11 mouse cellular contexts compared by ENCODE assay signal in the genomic region with DNA sequence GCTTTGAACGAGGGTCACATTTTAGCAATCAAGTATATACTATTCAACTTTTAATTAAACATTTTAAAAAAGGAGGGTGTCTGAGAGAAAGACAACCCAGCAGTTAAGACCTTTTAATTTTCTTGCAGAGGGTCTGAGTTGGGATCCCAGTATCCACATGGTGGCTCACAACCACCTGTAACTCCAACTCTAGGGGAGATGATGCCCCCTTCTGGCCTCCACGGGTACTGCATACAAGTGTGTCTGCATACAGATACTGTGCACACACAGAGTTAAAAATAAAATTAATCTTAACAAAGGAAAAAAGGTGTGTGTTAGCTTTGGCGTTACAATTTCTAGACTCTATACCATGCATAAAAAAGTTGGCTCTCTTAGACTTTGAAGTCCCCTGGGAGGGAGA.
A peak's percentile ranks its signal among the peaks of the same experiment; 100 is the strongest.
DNase-seq lines count a peak whose midpoint lies in the region; ATAC-seq and TF ChIP-seq lines count a peak whose summit lies in the region.
"Had no signal": no experiment of that assay in that cellular context is flagged by ENCODE, and none has a peak within 500 bp of the region (broad histone marks: within the 10 kb centered on the region; RNA-seq: fewer than 3 reads in every experiment).

No protein-coding gene starts in this region.

- H3K36me3 ChIP-seq in hindbrain, postnatal 0 days (ENCODE audit: insufficient read depth, low read length) = no peaks in the 10 kb centered on the region
- no peaks in the 10 kb centered on the region for H3K36me3 ChIP-seq in hindbrain, embryonic 13.5 days
- H3K36me3 ChIP-seq: forebrain, embryonic 15.5 days; liver, embryonic 13.5 days had no signal

- WGBS in hindbrain, postnatal 0 days = 76% methylated on average over 3 of the region's 3 CpGs
- 76% methylated on average over 3 of the region's 3 CpGs for WGBS in hindbrain, embryonic 13.5 days

- no peak overlapping the region for H3K4me3 ChIP-seq in hindbrain, postnatal 0 days (ENCODE audit: low read length)
- no peak overlapping the region for H3K4me3 ChIP-seq in hindbrain, embryonic 13.5 days
- H3K4me3 ChIP-seq: forebrain, embryonic 15.5 days; liver, embryonic 13.5 days had no signal

- DNase-seq in hindbrain, postnatal 0 days (ENCODE audit: low spot score) = no peak
- peak; percentile 20 for DNase-seq in right cerebral cortex, postnatal 14 days
- no peak for DNase-seq in right cerebral cortex, postnatal 36 days (ENCODE audit: low spot score in 2 of 2)
- DNase-seq in ZHBTc4 (ENCODE audit: low read depth, low spot score) = peak; percentile 84
- peak; percentile 49 for DNase-seq in thymus, postnatal 14 days
- no peak for DNase-seq in heart, adult 9 months (ENCODE audit: low spot score in 2 of 2)
- DNase-seq: heart, postnatal 14 days; liver, embryonic 13.5 days had no signal

- peak; percentile 36; the same call in 1 of the 2 replicates for TF ChIP-seq CTCF in hindbrain, postnatal 0 days (IDR thresholded peaks at IDR 0.05; ENCODE audit: low read depth)

- no peak for ATAC-seq in hindbrain, postnatal 0 days
- ATAC-seq in hindbrain, embryonic 13.5 days (ENCODE audit: low FRiP score) = no peak
- ATAC-seq in megakaryocyte-erythroid progenitor cell, adult 5-6 weeks (replicated peaks; ENCODE audit: low FRiP score, low TSS enrichment, poor library complexity, severe bottlenecking) = no peak
- ATAC-seq: forebrain, embryonic 15.5 days had no signal

- no peaks in the 10 kb centered on the region for H3K4me1 ChIP-seq in hindbrain, postnatal 0 days (ENCODE audit: insufficient read depth, low read length)
- no peaks in the 10 kb centered on the region for H3K4me1 ChIP-seq in hindbrain, embryonic 13.5 days (replicated peaks)
- H3K4me1 ChIP-seq: forebrain, embryonic 15.5 days; liver, embryonic 13.5 days had no signal

- no peak overlapping the region for H3K27ac ChIP-seq in hindbrain, postnatal 0 days
- H3K27ac ChIP-seq in hindbrain, embryonic 13.5 days = no peak overlapping the region
- H3K27ac ChIP-seq: forebrain, embryonic 15.5 days; liver, embryonic 13.5 days had no signal

- no peak overlapping the region for H3K4me2 ChIP-seq in hindbrain, postnatal 0 days (ENCODE audit: low read depth, low read length)
- no peak overlapping the region for H3K4me2 ChIP-seq in hindbrain, embryonic 13.5 days
- H3K4me2 ChIP-seq: forebrain, embryonic 15.5 days; liver, embryonic 13.5 days had no signal

- H3K9me3 ChIP-seq in hindbrain, postnatal 0 days (ENCODE audit: low read length) = no peaks in the 10 kb centered on the region
- no peaks in the 10 kb centered on the region for H3K9me3 ChIP-seq in hindbrain, embryonic 13.5 days
- H3K9me3 ChIP-seq: forebrain, embryonic 15.5 days; liver, embryonic 13.5 days had no signal

- H3K27me3 ChIP-seq in hindbrain, postnatal 0 days (ENCODE audit: insufficient read depth, low read length) = no peaks in the 10 kb centered on the region
- no peaks in the 10 kb centered on the region for H3K27me3 ChIP-seq in hindbrain, embryonic 13.5 days
- H3K27me3 ChIP-seq: forebrain, embryonic 15.5 days; liver, embryonic 13.5 days had no signal

- H3K9ac ChIP-seq in hindbrain, postnatal 0 days (replicated peaks; ENCODE audit: low read length) = no peak overlapping the region
- H3K9ac ChIP-seq in hindbrain, embryonic 13.5 days = no peak overlapping the region
- H3K9ac ChIP-seq: forebrain, embryonic 15.5 days; liver, embryonic 13.5 days had no signal

Comparison
In these comparisons a context has a peak if more than half of its experiments do, and no peak if none do; other contexts are left out.
1. DNase-seq: peak in right cerebral cortex, postnatal 14 days (single experiment), ZHBTc4 (single experiment) and thymus, postnatal 14 days (single experiment); none in hindbrain, postnatal 0 days (single experiment), right cerebral cortex, postnatal 36 days (0 of 2) and heart, adult 9 months (0 of 2).